Comparison of ENCODE assay signal across 8 mouse cellular contexts in genomic region chr6:91979301-91979996, GRCm38 (mm10). TPM values are rescaled to one million over a fixed set of nuclear protein-coding genes. Genes with fewer than 3 reads are reported as not detected.
A peak's percentile ranks its signal among the peaks of the same experiment; 100 is the strongest.
DNase-seq lines count a peak whose midpoint lies in the region; ATAC-seq and TF ChIP-seq lines count a peak whose summit lies in the region.

No protein-coding gene starts in this region.

- H3K27me3 ChIP-seq in intestine, embryonic 14.5 days (replicated peaks; ENCODE audit: control insufficient read depth, insufficient read depth, low read length): peaks cover 40% of the 10 kb centered on the region
- H3K27me3 ChIP-seq in midbrain, embryonic 11.5 days (ENCODE audit: control insufficient read depth, insufficient read depth, low read length): peaks cover 11% of the 10 kb centered on the region; the same call in 1 of the 2 replicates

- no peak for TF ChIP-seq POLR2A in embryonic fibroblast, embryonic 13.5 days (IDR thresholded peaks at IDR 0.05; ENCODE audit: low read depth, low read length)

- TF ChIP-seq CTCF in embryonic fibroblast, embryonic 13.5 days (IDR thresholded peaks at IDR 0.05; ENCODE audit: borderline replicate concordance, insufficient read depth, low read length): no peak

- peak; percentile 94 for DNase-seq in heart, adult 11 months
- DNase-seq in heart, postnatal 4 days: no peak
- peak; percentile 65 for DNase-seq in intestine, embryonic 14.5 days (ENCODE audit: low spot score)
- no peak for DNase-seq in midbrain, embryonic 11.5 days (ENCODE audit: low spot score, missing footprints)
- DNase-seq in spleen, adult 18-20 months: no peak
- no peak for DNase-seq in layer of hippocampus, postnatal 36 days
- no peak for DNase-seq in testis, postnatal 10 days (ENCODE audit: low spot score)

- H3K4me1 ChIP-seq in embryonic fibroblast, embryonic 13.5 days (ENCODE audit: control insufficient read depth, insufficient read depth, low read length): no peaks in the 10 kb centered on the region
- 0 out of 2 replicates have a peak, but pooled peaks cover 2% of the 10 kb centered on the region for H3K4me1 ChIP-seq in intestine, embryonic 14.5 days (replicated peaks; ENCODE audit: control insufficient read depth, insufficient read depth, low read length)
- no peaks in the 10 kb centered on the region for H3K4me1 ChIP-seq in midbrain, embryonic 11.5 days (ENCODE audit: control insufficient read depth, insufficient read depth, low read length)

- H3K4me2 ChIP-seq in intestine, embryonic 14.5 days (ENCODE audit: low read length): peak overlapping the region; percentile 94
- H3K4me2 ChIP-seq in midbrain, embryonic 11.5 days: peak overlapping the region; percentile 77

- peak overlapping the region; percentile 31 for H3K9ac ChIP-seq in intestine, embryonic 14.5 days (ENCODE audit: low read length)
- peak overlapping the region; percentile 48 for H3K9ac ChIP-seq in midbrain, embryonic 11.5 days (ENCODE audit: low read length)

- 0 out of 2 replicates have a peak, but pooled peaks have one; percentile 17 for ATAC-seq in intestine, embryonic 14.5 days (replicated peaks; ENCODE audit: low FRiP score, low TSS enrichment, low read depth)
- ATAC-seq in midbrain, embryonic 11.5 days (ENCODE audit: low FRiP score): peak; percentile 16; the same call in 1 of the 2 replicates

- H3K27ac ChIP-seq in embryonic fibroblast, embryonic 13.5 days (ENCODE audit: insufficient read depth, low read length): no peak overlapping the region
- H3K27ac ChIP-seq in intestine, embryonic 14.5 days (ENCODE audit: low read depth): no peak overlapping the region
- H3K27ac ChIP-seq in midbrain, embryonic 11.5 days (ENCODE audit: low read depth, low read length): no peak overlapping the region

- H3K36me3 ChIP-seq in intestine, embryonic 14.5 days (ENCODE audit: control insufficient read depth, insufficient read depth, low read length): no peaks in the 10 kb centered on the region
- H3K36me3 ChIP-seq in midbrain, embryonic 11.5 days (ENCODE audit: control insufficient read depth, insufficient read depth, low read length): no peaks in the 10 kb centered on the region

- H3K4me3 ChIP-seq in embryonic fibroblast, embryonic 13.5 days (ENCODE audit: insufficient read depth, low read length): peak overlapping the region; percentile 16; the same call in 1 of the 2 replicates
- H3K4me3 ChIP-seq in intestine, embryonic 14.5 days (ENCODE audit: low read depth, low read length): peak overlapping the region; percentile 46
- H3K4me3 ChIP-seq in midbrain, embryonic 11.5 days (ENCODE audit: low read depth, low read length): peak overlapping the region; percentile 58

- no peaks in the 10 kb centered on the region for H3K9me3 ChIP-seq in intestine, embryonic 14.5 days (ENCODE audit: control insufficient read depth, low read length)
- H3K9me3 ChIP-seq in midbrain, embryonic 11.5 days (ENCODE audit: control insufficient read depth, low read length): no peaks in the 10 kb centered on the region

- WGBS in intestine, embryonic 14.5 days: 8% methylated on average over 23 of the region's 23 CpGs
- WGBS in midbrain, embryonic 11.5 days: 10% methylated on average over 23 of the region's 23 CpGs

RNA-seq across cellular contexts. Expression of gene Fgd5, which starts 0.8 kb away (rescaled TPM):
- total RNA-seq in heart, postnatal 4 days (2021): 10 to 100 TPM; 24.8 to 26.4 TPM
- 0.40 and 0.43 TPM in 2 replicates for polyA plus RNA-seq in embryonic fibroblast, embryonic 13.5 days (2011; ENCODE audit: insufficient read length, low read depth, missing spikeins)
- polyA plus RNA-seq in intestine, embryonic 14.5 days (2014; fragmentation: Nextera tagmentation; extraction: Ambion mirVana): 5.5 and 6.4 TPM in 2 replicates
- polyA plus RNA-seq in midbrain, embryonic 11.5 days (2014; fragmentation: Nextera tagmentation; extraction: Ambion mirVana): 3.5 and 4.0 TPM in 2 replicates
- total RNA-seq in layer of hippocampus, postnatal 36 days (2021): 1 to 10 TPM; 4.5 to 5.2 TPM

Comparison
In these comparisons a context has a peak if more than half of its experiments do, and no peak if none do; other contexts are left out.
1. DNase-seq: peak in heart, adult 11 months (single experiment) and intestine, embryonic 14.5 days (single experiment); none in heart, postnatal 4 days (single experiment), midbrain, embryonic 11.5 days (single experiment), spleen, adult 18-20 months (0 of 2), layer of hippocampus, postnatal 36 days (0 of 2) and testis, postnatal 10 days (single experiment).
2. Peak in every context shown above with its lines, with median percentiles within 50 percentile points of each other: H3K4me3 ChIP-seq.